Mouse (Mus musculus) kidney, embryonic 14.5 days (tissue): Measurements from ENCODE around the gene Tex29. TPM values are rescaled to one million over a fixed set of nuclear protein-coding genes. Genes with fewer than 3 reads are reported as not detected.

Experiments
- ATAC-seq: fragments of 200-750 bp; cut with Nextera tagmentation; 2 replicates; pipeline ENCODE4 v1.8.0; 2017; ENCODE audit warnings: moderate number of reproducible peaks, mild to moderate bottlenecking, moderate TSS enrichment, moderate library complexity; ENCODE audit not compliant: low FRiP score, low TSS enrichment
- H3K27ac ChIP-seq: fragments of 300-500 bp; sonication (generic); 2 replicates; pipeline ENCODE4 v1.5.1; 2014; ENCODE audit warnings: low read depth, mild to moderate bottlenecking, low read length, moderate library complexity, mixed read lengths
- H3K27me3 ChIP-seq: fragments of 300-500 bp; sonication (generic); 2 replicates; pipeline ENCODE4 v1.6.1; 2014; ENCODE audit warnings: mild to moderate bottlenecking, low read length; ENCODE audit not compliant: control insufficient read depth, insufficient read depth
- H3K36me3 ChIP-seq: fragments of 300-500 bp; sonication (generic); 2 replicates; pipeline ENCODE4 v1.6.1; 2014; ENCODE audit warnings: low read length, mixed read lengths; ENCODE audit not compliant: control insufficient read depth, insufficient read depth
- H3K4me1 ChIP-seq: fragments of 300-500 bp; sonication (generic); 2 replicates; pipeline ENCODE4 v1.6.1; 2014; ENCODE audit warnings: low read length, mixed read lengths; ENCODE audit not compliant: control insufficient read depth, insufficient read depth
- H3K4me2 ChIP-seq: fragments of 300-500 bp; sonication (generic); replicated peaks from 2 replicates; pipeline ENCODE4 v1.6.1; 2014; ENCODE audit warnings: low read depth, mild to moderate bottlenecking, low read length
- H3K4me3 ChIP-seq: fragments of 300-500 bp; sonication (generic); 2 replicates; pipeline ENCODE4 v1.5.1; 2014; ENCODE audit warnings: mild to moderate bottlenecking, low read length
- H3K9ac ChIP-seq: fragments of 300-500 bp; sonication (generic); 2 replicates; pipeline ENCODE4 v1.6.1; 2014; ENCODE audit warnings: low read depth, mild to moderate bottlenecking, low read length, moderate library complexity
- H3K9me3 ChIP-seq: fragments of 300-500 bp; sonication (generic); 2 replicates; pipeline ENCODE4 v1.6.1; 2016; ENCODE audit warnings: low read length; ENCODE audit not compliant: control insufficient read depth
- WGBS: fragments of 180-500 bp; shearing (Covaris S2); extraction: QIAGEN DNeasy Blood & Tissue Kit; methylation state at CpG from one replicate; pipeline ENCODE4 v1.1.7; 2014; 5-methylcytosine and 5-hydroxymethylcytosine counted together
- polyA plus RNA-seq: library from polyadenylated mRNA; unstranded; fragments of >200 nt; fragmentation: Nextera tagmentation; extraction: Ambion mirVana; gene quantifications from 2 replicates; pipeline ENCODE4 v1.2.1, GENCODE M21; 2014

Gene Tex29
- polyA plus RNA-seq, 1 experiment from 2014 or later: not detected

- Histone ChIP-seq H3K27me3 (no peaks in the 10 kb centered on the region), H3K9ac (no peak overlapping the region), H3K9me3 (no peaks in the 10 kb centered on the region), H3K36me3 (no peaks in the 10 kb centered on the region), H3K27ac (no peak overlapping the region), H3K4me1 (no peaks in the 10 kb centered on the region), H3K4me2 (no peak overlapping the region), H3K4me3 (no peak overlapping the region)
- no peak for ATAC-seq
- WGBS: 92% methylated on average over 2 of the region's 2 CpGs
These were observed 46.5 kb downstream of the Tex29 start for GRCm38 (mm10) chr8:11886824-11887223.

- no peaks in the 10 kb centered on the region for H3K4me1 ChIP-seq
- ATAC-seq: no peak
- H3K27me3 ChIP-seq: no peaks in the 10 kb centered on the region
- no peak overlapping the region for H3K9ac ChIP-seq
- H3K9me3 ChIP-seq: no peaks in the 10 kb centered on the region
- no peak overlapping the region for H3K4me2 ChIP-seq
- H3K27ac ChIP-seq: no peak overlapping the region
- no peaks in the 10 kb centered on the region for H3K36me3 ChIP-seq
- no peak overlapping the region for H3K4me3 ChIP-seq
- 63% methylated on average over 7 of the region's 7 CpGs for WGBS
These were observed 49.1 kb downstream of the Tex29 start for GRCm38 (mm10) chr8:11889156-11890018.

GRCm38 (mm10) chr8:11892756-11893155, 52.5 kb downstream of the Tex29 start:
- Histone ChIP-seq H3K4me2 (no peak overlapping the region), H3K4me3 (no peak overlapping the region), H3K27me3 (no peaks in the 10 kb centered on the region), H3K27ac (no peak overlapping the region), H3K4me1 (no peaks in the 10 kb centered on the region), H3K36me3 (no peaks in the 10 kb centered on the region), H3K9me3 (no peaks in the 10 kb centered on the region), H3K9ac (no peak overlapping the region)
- 84% methylated on average over 2 of the region's 2 CpGs for WGBS
- ATAC-seq: no peak

GRCm38 (mm10) chr8:11896022-11896662, 55.9 kb downstream of the Tex29 start:
- Histone ChIP-seq H3K4me1 (no peaks in the 10 kb centered on the region), H3K9ac (no peak overlapping the region)
- WGBS: 79% methylated on average over 13 of the region's 13 CpGs

GRCm38 (mm10) chr8:11896677-11897076, 56.4 kb downstream of the Tex29 start:
- 80% methylated on average over 10 of the region's 10 CpGs for WGBS
- Histone ChIP-seq H3K9ac (no peak overlapping the region), H3K27ac (no peak overlapping the region)

More at GRCm38 (mm10) chr8:11896022-11896662, 55.9 kb downstream of the Tex29 start:
- no peaks in the 10 kb centered on the region for H3K27me3 ChIP-seq
- H3K9me3 ChIP-seq: no peaks in the 10 kb centered on the region
- H3K4me3 ChIP-seq: no peak overlapping the region
- H3K36me3 ChIP-seq: no peaks in the 10 kb centered on the region
- ATAC-seq: no peak
- H3K27ac ChIP-seq: no peak overlapping the region
- H3K4me2 ChIP-seq: no peak overlapping the region

GRCm38 (mm10) chr8:11898814-11899213, 58.5 kb downstream of the Tex29 start:
- 85% methylated on average over 1 of the region's 1 CpGs for WGBS

More at GRCm38 (mm10) chr8:11896677-11897076, 56.4 kb downstream of the Tex29 start:
- no peaks in the 10 kb centered on the region for H3K36me3 ChIP-seq
- no peak overlapping the region for H3K4me3 ChIP-seq
- no peaks in the 10 kb centered on the region for H3K27me3 ChIP-seq
- H3K4me2 ChIP-seq: no peak overlapping the region
- ATAC-seq: no peak
- no peaks in the 10 kb centered on the region for H3K4me1 ChIP-seq
- H3K9me3 ChIP-seq: no peaks in the 10 kb centered on the region

More at GRCm38 (mm10) chr8:11898814-11899213, 58.5 kb downstream of the Tex29 start:
- Histone ChIP-seq H3K27me3 (no peaks in the 10 kb centered on the region), H3K9ac (no peak overlapping the region), H3K36me3 (no peaks in the 10 kb centered on the region), H3K4me1 (no peaks in the 10 kb centered on the region), H3K9me3 (no peaks in the 10 kb centered on the region), H3K4me3 (no peak overlapping the region), H3K27ac (no peak overlapping the region), H3K4me2 (no peak overlapping the region)
- no peak for ATAC-seq

Other genes with a start within 250 kb of the Tex29 start
- gene Ankrd10, start 204.7 kb upstream of the Tex29 start, polyA plus RNA-seq: 87.6 and 112 TPM in 2 replicates
- not detected in 2 replicates for gene 1700016D06Rik, start 139.4 kb upstream of the Tex29 start, polyA plus RNA-seq
- 25.1 and 37.3 TPM in 2 replicates for gene Arhgef7, start 112.8 kb upstream of the Tex29 start, polyA plus RNA-seq